Mouse (Mus musculus) kidney, postnatal 25 days (tissue): ENCODE data around the gene Usp19.

ENCODE experiments used
- DNase-seq, 2 experiments: peaks; one replicate each; pipeline ENCODE4 v3.0.0; 2021; ENCODE audit warnings: mixed read lengths in 2 of 2

Gene Usp19

DNA sequence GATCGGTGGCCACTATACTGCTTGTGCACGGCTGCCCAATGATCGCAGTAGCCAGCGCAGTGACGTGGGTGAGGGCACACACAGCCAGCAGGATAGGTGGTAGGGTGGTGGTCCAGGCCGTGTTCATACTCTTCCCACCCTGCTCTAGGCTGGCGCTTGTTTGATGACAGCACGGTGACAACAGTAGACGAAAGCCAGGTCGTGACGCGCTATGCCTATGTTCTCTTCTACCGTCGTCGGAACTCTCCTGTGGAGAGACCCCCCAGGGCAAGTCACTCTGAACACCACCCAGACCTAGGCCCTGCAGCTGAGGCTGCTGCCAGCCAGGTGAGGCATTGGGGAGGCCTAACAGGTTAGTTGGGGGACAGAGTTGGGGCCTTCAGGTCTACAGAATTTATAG is 9.5 kb downstream of the Usp19 start:
- peak in 1 of 2 experiments; percentile 33 for DNase-seq

DNA sequence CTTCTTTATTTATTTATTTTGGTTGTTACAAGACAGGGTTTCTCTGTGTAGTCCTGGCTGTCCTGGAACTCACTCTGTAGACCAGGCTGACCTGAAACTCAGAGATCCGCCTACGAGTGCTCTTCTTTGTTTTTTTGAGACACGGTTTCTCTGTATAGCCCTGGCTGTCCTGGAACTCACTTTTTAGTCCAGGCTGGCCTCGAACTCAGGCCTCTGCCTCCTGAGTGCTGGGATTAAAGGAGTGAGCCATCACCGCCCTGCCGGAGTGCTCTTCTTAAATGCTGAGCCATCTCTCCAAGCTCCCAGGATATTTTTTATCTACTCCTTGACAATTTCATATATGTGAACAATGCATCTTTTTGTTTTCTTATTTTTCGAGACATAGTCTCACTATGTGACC is 16.5 kb downstream of the Usp19 start:
- no peak for DNase-seq

DNA sequence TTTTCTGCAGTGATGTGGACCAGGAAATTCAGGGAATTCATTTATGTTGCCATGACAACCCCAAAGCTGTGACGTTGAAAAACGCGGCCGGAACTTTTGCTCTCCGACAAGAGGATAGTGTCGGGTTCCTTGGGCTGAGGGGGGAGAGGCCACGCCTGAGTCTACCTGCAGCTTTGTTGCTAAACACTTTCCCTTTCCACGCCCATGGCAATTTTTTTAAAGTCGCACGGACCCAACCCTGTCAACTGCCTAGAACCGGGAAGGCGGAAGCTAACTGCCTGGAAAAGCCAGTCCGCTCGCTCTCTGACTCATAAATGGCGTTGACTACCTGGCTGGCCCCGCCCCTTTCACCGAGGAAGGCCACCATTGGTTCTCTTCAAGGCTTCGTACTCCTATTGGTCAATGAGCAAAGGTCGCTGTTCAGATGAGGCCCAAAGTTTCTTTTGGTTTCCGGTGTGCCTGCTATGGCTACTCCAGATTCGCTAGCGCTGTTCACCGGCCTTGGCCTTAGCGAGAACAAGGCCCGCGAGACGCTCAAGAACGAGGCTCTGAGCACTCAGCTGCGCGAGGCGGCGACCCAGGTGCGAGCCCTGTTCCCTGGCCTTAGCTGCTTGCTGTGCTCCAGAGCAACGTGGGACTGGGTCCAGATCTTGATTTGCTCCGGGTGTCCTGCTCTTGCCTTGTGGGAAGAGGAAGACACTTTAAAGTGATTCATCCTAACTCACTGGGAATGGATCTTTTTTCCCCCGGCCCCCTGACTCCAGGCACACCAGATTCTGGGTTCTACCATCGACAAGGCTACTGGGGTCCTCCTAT is 17.4 kb downstream of the Usp19 start, which contains the start of gene Qars:
TSS of gene Qars (plus strand) at position 88 of the 816 bp plus-strand sequence.
- DNase-seq, result peak; percentile 98 to 99

- no peak for DNase-seq
Measured at GRCm38 (mm10) chr9:108508776-108509175, 18.4 kb downstream of the Usp19 start.

DNA sequence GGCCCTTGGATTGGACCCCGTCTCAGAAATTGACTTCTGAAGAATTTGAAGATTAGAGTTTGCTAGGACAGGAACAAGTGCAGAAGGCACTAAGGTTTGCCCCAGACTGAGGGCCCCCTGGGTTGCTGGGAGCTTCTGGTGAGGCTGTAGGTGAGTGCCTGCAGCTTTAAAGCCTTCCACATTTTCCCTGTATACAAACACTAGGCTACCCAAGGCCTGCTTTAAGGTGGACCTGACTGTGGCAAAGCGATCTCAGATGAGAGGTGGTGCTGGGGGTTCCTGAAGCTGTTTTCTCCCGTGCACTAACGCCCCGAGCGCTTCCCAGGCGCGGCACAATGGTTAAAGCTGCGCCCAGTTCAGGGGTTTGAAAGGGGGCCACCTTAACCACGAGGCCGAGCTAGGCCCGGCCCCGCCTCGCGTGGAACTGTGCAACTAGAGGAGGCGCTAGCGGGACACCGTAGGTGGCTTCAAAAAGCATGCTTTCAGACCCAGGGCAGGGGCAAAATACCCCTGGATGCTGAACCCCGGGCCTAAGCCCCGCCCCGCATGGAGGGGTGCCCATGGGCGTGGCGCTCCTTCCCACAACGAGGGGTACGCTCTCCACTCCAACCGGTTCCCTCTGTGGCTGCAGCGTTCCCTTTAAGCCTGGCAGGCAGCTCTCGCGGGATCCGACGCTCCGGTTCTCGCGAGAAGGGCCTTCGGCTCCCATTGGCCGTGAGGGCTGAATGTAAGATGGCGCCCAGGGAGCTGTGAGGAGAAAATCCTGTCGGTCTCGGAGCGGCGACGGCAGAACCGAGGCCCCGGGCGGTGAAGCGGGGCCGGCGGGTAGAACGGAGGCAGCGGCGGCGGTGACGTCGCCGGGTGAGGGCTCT is 26.2 kb downstream of the Usp19 start, which contains the start of gene Qrich1:
TSS of gene Qrich1 (plus strand) at position 427 of the 872 bp plus-strand sequence.
- DNase-seq, result peak; percentile 95 to 97

- DNase-seq, result peak; percentile 87 to 94
Measured at GRCm38 (mm10) chr9:108517253-108517930, 27.0 kb downstream of the Usp19 start.

GRCm38 (mm10) chr9:108517931-108518332 is 27.5 kb downstream of the Usp19 start:
- peak; percentile 30 to 61 for DNase-seq

DNA sequence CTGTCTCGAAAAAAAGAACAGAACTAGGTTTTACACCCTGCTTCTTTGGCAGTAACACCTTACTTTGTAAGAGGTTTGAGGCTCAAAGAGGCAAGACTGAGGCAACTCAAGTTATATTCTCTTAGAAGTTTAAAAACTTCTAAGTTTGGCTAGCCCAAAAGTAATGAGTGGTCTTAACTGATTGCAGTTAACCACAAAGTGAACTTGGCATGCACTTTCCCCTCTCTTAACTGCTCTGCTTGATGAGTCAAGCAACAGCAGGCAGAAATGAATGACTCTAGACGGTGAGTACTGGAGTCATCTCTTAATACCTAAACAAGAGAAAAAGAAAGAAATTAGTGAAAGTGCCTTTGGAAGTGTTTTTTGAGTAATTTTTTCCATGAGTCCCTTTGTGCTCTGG is 31.2 kb downstream of the Usp19 start:
- no peak for DNase-seq

DNA sequence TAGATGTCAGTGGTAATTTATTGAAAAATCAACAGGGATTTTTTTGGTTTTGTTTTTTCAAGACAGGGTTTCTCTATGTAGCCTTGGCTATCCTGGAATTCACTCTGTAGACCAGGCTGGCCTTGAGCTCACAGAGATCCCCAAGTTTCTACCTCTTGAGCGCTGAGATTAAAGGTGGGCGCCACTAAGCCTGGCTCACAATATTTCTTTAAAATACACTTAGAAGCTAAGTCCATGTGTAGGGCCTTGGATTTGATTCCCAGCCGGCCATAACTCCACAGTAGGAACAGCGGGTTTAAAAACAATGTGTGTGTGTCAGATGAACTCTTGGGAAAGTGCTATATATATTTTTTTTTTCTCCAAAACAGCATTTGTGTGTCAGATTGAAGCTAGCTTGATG is 32.9 kb downstream of the Usp19 start:
- DNase-seq, result no peak

GRCm38 (mm10) chr9:108525400-108525799 is 35.0 kb downstream of the Usp19 start:
- DNase-seq, result no peak

DNA sequence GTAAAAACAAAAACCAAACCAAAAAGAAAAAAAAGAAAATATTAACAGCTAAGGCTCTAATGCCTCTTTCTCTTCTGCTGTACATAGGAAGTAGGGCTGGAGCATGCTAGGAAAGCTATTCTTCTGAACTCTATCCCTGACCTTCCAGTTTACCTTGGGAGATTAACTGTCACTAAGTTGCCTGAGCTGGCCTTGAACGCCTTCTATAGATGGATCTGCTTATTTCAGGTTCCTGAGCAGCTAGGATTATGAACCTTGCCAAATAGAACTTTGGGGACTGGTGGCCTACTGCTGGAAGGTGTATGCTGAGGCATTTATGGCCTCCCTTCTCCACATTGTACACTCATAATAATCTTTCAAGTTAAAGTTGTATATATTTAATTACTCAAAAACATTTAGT is 40.6 kb downstream of the Usp19 start:
- no peak for DNase-seq

GRCm38 (mm10) chr9:108531496-108531895 is 41.1 kb downstream of the Usp19 start:
- no peak for DNase-seq

DNA sequence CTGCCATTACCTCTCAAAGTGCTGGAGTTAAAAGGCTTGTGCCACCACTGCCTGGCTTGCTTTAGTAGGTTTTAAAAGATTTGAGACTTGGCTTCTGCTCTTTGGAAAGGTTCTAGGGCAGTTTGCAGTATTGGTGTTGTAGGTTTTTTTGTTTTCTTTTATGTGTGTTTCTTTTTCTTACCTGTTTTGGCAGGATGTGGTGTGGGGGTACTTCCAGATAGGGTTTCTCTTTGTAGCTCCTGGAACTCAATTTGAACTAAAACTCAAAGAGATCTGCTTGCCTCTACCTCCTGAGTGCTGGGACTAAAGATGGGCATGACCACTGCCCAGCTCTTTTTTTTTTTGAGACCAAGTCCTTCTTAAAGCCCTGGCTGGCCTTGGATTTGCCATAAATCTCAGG is 50.4 kb downstream of the Usp19 start:
- DNase-seq, result no peak

DNA sequence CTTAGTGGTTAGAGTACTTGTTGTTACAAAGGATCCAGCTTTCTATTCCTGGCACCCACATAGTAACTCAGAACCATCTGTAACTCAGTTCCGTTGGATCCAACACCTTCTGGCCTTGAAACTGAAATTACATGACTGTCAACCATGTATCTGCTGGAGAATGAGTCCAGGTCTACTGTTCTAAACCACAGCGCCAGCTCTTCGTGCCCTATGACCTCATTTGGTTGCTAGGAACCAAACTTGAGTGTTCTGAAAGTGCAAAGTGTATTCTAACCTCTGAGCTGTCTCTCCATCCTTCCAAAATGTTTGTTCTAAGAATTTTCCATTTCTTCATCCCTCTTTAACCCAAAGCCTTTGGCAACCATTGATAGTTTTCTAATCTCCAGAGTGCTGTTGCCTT is 55.6 kb downstream of the Usp19 start:
- no peak for DNase-seq

DNA sequence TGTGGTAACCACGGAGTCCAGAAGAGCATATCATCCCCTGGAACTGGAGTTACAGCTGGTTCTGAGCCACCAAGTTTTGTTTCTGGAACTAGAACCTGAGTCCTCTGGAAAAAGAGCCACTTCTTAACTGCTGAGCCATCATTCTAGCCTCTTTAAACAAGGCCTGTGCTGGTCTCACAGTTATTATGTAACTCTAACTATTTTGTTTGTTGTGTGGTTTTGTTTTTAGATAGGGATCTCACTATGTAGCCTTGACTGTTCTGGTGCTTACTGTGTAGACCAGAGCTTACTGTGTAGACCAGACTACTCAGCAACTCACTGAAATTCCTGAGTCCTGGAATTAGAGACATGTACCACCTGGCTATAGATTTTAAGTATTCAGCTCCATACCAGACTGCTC is 56.5 kb downstream of the Usp19 start:
- no peak for DNase-seq
